Mouse (Mus musculus) neural tube, embryonic 15.5 days (tissue): ENCODE results near the gene 1700001P01Rik. TPM values are rescaled to one million over a fixed set of nuclear protein-coding genes. Genes with fewer than 3 reads are reported as not detected.
A peak's percentile ranks its signal among the peaks of the same experiment; 100 is the strongest.

ENCODE experiments used
- ATAC-seq: fragments of 200-750 bp; cut with Nextera tagmentation; 2 replicates; pipeline ENCODE4 v1.8.0; 2017; ENCODE audit warnings: mild to moderate bottlenecking, moderate TSS enrichment, moderate library complexity; ENCODE audit not compliant: low FRiP score
- H3K27ac ChIP-seq: fragments of 300-500 bp; sonication (generic); replicated peaks from 2 replicates; pipeline ENCODE4 v1.5.1; 2015; ENCODE audit warnings: mild to moderate bottlenecking, inconsistent platforms
- H3K27me3 ChIP-seq: fragments of 300-500 bp; sonication (generic); replicated peaks from 2 replicates; pipeline ENCODE4 v1.6.1; 2015; ENCODE audit warnings: inconsistent platforms
- H3K36me3 ChIP-seq: fragments of 300-500 bp; sonication (generic); 2 replicates; pipeline ENCODE4 v1.6.1; 2015; ENCODE audit warnings: inconsistent platforms
- H3K4me1 ChIP-seq: fragments of 300-500 bp; sonication (generic); 2 replicates; pipeline ENCODE4 v1.6.1; 2015; ENCODE audit warnings: inconsistent platforms
- H3K4me2 ChIP-seq: fragments of 300-500 bp; sonication (generic); 2 replicates; pipeline ENCODE4 v1.6.1; 2015; ENCODE audit warnings: inconsistent platforms, mild to moderate bottlenecking, moderate library complexity
- H3K4me3 ChIP-seq: fragments of 300-500 bp; sonication (generic); replicated peaks from 2 replicates; pipeline ENCODE4 v1.5.1; 2015; ENCODE audit warnings: mild to moderate bottlenecking, inconsistent platforms
- H3K9ac ChIP-seq: fragments of 300-500 bp; sonication (generic); replicated peaks from 2 replicates; pipeline ENCODE4 v1.6.1; 2015; ENCODE audit warnings: mild to moderate bottlenecking, inconsistent platforms
- H3K9me3 ChIP-seq: fragments of 300-500 bp; sonication (generic); replicated peaks from 2 replicates; pipeline ENCODE4 v1.6.1; 2016; ENCODE audit warnings: inconsistent platforms
- WGBS: fragments of 180-500 bp; shearing (Covaris S2); methylation state at CpG from one replicate; pipeline ENCODE4 v1.1.7; 2015; ENCODE audit warnings: mixed read lengths; 5-methylcytosine and 5-hydroxymethylcytosine counted together
- polyA plus RNA-seq: library from polyadenylated mRNA; unstranded; fragments of >200 nt; fragmentation: Nextera tagmentation; extraction: Ambion mirVana; gene quantifications from 2 replicates; pipeline ENCODE4 v1.2.1, GENCODE M21; 2015

Gene 1700001P01Rik
- polyA plus RNA-seq, 1 experiment from 2014 or later: 0.88 TPM

GRCm38 (mm10) chr11:97761638-97762037, 14.1 kb downstream of the 1700001P01Rik start:
- peaks cover 58% of the 10 kb centered on the region for H3K36me3 ChIP-seq
- H3K9ac ChIP-seq: no peak overlapping the region
- no peak overlapping the region for H3K4me2 ChIP-seq
- no peak overlapping the region for H3K27ac ChIP-seq
- ATAC-seq: no peak
- no peak overlapping the region for H3K4me3 ChIP-seq
- no peaks in the 10 kb centered on the region for H3K9me3 ChIP-seq
- peaks cover 19% of the 10 kb centered on the region for H3K4me1 ChIP-seq
- no peaks in the 10 kb centered on the region for H3K27me3 ChIP-seq

GRCm38 (mm10) chr11:97758942-97759341, 16.8 kb downstream of the 1700001P01Rik start:
- Histone ChIP-seq H3K27ac (no peak overlapping the region), H3K4me1 (no peaks in the 10 kb centered on the region), H3K9ac (no peak overlapping the region), H3K4me3 (no peak overlapping the region), H3K9me3 (no peaks in the 10 kb centered on the region), H3K27me3 (no peaks in the 10 kb centered on the region), H3K36me3 (peaks cover 75% of the 10 kb centered on the region), H3K4me2 (no peak overlapping the region)
- 90% methylated on average over 6 of the region's 6 CpGs for WGBS
- no peak for ATAC-seq

- peaks cover 79% of the 10 kb centered on the region for H3K36me3 ChIP-seq
- H3K9me3 ChIP-seq: no peaks in the 10 kb centered on the region
- H3K4me1 ChIP-seq: no peaks in the 10 kb centered on the region
- no peak overlapping the region for H3K4me2 ChIP-seq
- no peak overlapping the region for H3K9ac ChIP-seq
- H3K27ac ChIP-seq: no peak overlapping the region
- H3K4me3 ChIP-seq: no peak overlapping the region
- no peaks in the 10 kb centered on the region for H3K27me3 ChIP-seq
- no peak for ATAC-seq
- WGBS: 98% methylated on average over 1 of the region's 1 CpGs
These were observed 17.6 kb downstream of the 1700001P01Rik start for GRCm38 (mm10) chr11:97758125-97758524.

GRCm38 (mm10) chr11:97753277-97753676, 22.4 kb downstream of the 1700001P01Rik start:
- H3K9me3 ChIP-seq: no peaks in the 10 kb centered on the region
- WGBS: 90% methylated on average over 8 of the region's 8 CpGs
- H3K4me2 ChIP-seq: no peak overlapping the region
- H3K36me3 ChIP-seq: peaks cover 84% of the 10 kb centered on the region
- H3K27ac ChIP-seq: no peak overlapping the region
- no peak overlapping the region for H3K4me3 ChIP-seq
- no peaks in the 10 kb centered on the region for H3K4me1 ChIP-seq
- H3K9ac ChIP-seq: no peak overlapping the region
- no peak for ATAC-seq
- H3K27me3 ChIP-seq: no peaks in the 10 kb centered on the region

- 89% methylated on average over 5 of the region's 5 CpGs for WGBS
- Histone ChIP-seq H3K9ac (no peak overlapping the region), H3K27me3 (no peaks in the 10 kb centered on the region), H3K4me1 (peaks cover 4% of the 10 kb centered on the region), H3K27ac (no peak overlapping the region), H3K4me2 (no peak overlapping the region), H3K9me3 (no peaks in the 10 kb centered on the region), H3K36me3 (peaks cover 68% of the 10 kb centered on the region), H3K4me3 (no peak overlapping the region)
- ATAC-seq: no peak
These were observed 27.2 kb downstream of the 1700001P01Rik start for GRCm38 (mm10) chr11:97748496-97748895.

GRCm38 (mm10) chr11:97747773-97748172, 27.9 kb downstream of the 1700001P01Rik start:
- ATAC-seq: no peak
- H3K4me2 ChIP-seq: no peak overlapping the region
- WGBS: 92% methylated on average over 8 of the region's 8 CpGs
- H3K9me3 ChIP-seq: no peaks in the 10 kb centered on the region
- peaks cover 11% of the 10 kb centered on the region for H3K4me1 ChIP-seq
- no peaks in the 10 kb centered on the region for H3K27me3 ChIP-seq
- H3K27ac ChIP-seq: no peak overlapping the region
- no peak overlapping the region for H3K4me3 ChIP-seq
- H3K36me3 ChIP-seq: peaks cover 61% of the 10 kb centered on the region
- H3K9ac ChIP-seq: no peak overlapping the region

- H3K36me3 ChIP-seq: peaks cover 40% of the 10 kb centered on the region
These were observed 30.4 kb downstream of the 1700001P01Rik start for GRCm38 (mm10) chr11:97745331-97745721.

GRCm38 (mm10) chr11:97744718-97745330, 30.9 kb downstream of the 1700001P01Rik start:
- Histone ChIP-seq H3K9ac (peak overlapping the region; percentile 80), H3K4me3 (peak overlapping the region; percentile 74), H3K4me1 (peaks cover 36% of the 10 kb centered on the region), H3K36me3 (peaks cover 35% of the 10 kb centered on the region), H3K4me2 (peak overlapping the region; percentile 73), H3K27me3 (no peaks in the 10 kb centered on the region), H3K9me3 (no peaks in the 10 kb centered on the region), H3K27ac (peak overlapping the region; percentile 99)
- ATAC-seq: peak; percentile 96
- under 1% methylated on average over 34 of the region's 57 CpGs for WGBS

More at GRCm38 (mm10) chr11:97745331-97745721, 30.4 kb downstream of the 1700001P01Rik start:
- Histone ChIP-seq H3K4me3 (peak overlapping the region; percentile 74), H3K4me2 (peak overlapping the region; percentile 57), H3K27me3 (no peaks in the 10 kb centered on the region), H3K9ac (no peak overlapping the region), H3K9me3 (no peaks in the 10 kb centered on the region), H3K4me1 (peaks cover 31% of the 10 kb centered on the region), H3K27ac (peak overlapping the region; percentile 99)
- 9% methylated on average over 13 of the region's 13 CpGs for WGBS
- ATAC-seq: no peak; the same call in 1 of the 2 replicates

GRCm38 (mm10) chr11:97744063-97744717, 31.5 kb downstream of the 1700001P01Rik start, which contains the start of gene Pip4k2b:
Gene Pip4k2b (minus strand): TSS chr11:97744704.
- Histone ChIP-seq H3K9ac (peak within 1 kb of the TSS; percentile 80), H3K4me2 (peak within 1 kb of the TSS; percentile 73), H3K36me3 (peaks cover 29% of the 10 kb centered on the region), H3K4me3 (peak within 1 kb of the TSS; percentile 74), H3K27ac (peak within 1 kb of the TSS; percentile 99), H3K4me1 (peaks cover 37% of the 10 kb centered on the region), H3K9me3 (no peaks in the 10 kb centered on the region), H3K27me3 (no peaks in the 10 kb centered on the region)
- peak; percentile 39 for ATAC-seq
- 1% methylated on average over 55 of the region's 63 CpGs for WGBS

- Histone ChIP-seq H3K4me2 (peak overlapping the region; percentile 73), H3K4me3 (peak overlapping the region; percentile 74), H3K9me3 (no peaks in the 10 kb centered on the region), H3K27ac (peak overlapping the region; percentile 99), H3K4me1 (peaks cover 37% of the 10 kb centered on the region), H3K27me3 (no peaks in the 10 kb centered on the region), H3K9ac (peak overlapping the region; percentile 75), H3K36me3 (peaks cover 23% of the 10 kb centered on the region)
- ATAC-seq: no peak
- WGBS: 28% methylated on average over 9 of the region's 9 CpGs
These were observed 32.3 kb downstream of the 1700001P01Rik start for GRCm38 (mm10) chr11:97743423-97743822.

- H3K9me3 ChIP-seq: no peaks in the 10 kb centered on the region
- ATAC-seq: no peak
- WGBS: 84% methylated on average over 9 of the region's 9 CpGs
- no peaks in the 10 kb centered on the region for H3K27me3 ChIP-seq
- no peak overlapping the region for H3K27ac ChIP-seq
- H3K4me1 ChIP-seq: peaks cover 37% of the 10 kb centered on the region
- peak overlapping the region; percentile 74 for H3K4me3 ChIP-seq
- H3K9ac ChIP-seq: peak overlapping the region; percentile 75; the same call in 1 of the 2 replicates
- H3K36me3 ChIP-seq: peaks cover 15% of the 10 kb centered on the region
- H3K4me2 ChIP-seq: peak overlapping the region; percentile 73
These were observed 33.1 kb downstream of the 1700001P01Rik start for GRCm38 (mm10) chr11:97742591-97742990.

- no peak for ATAC-seq
- Histone ChIP-seq H3K4me1 (peaks cover 37% of the 10 kb centered on the region), H3K4me3 (0 out of 2 replicates have a peak overlapping the region, but pooled peaks have one; percentile 74), H3K9me3 (no peaks in the 10 kb centered on the region), H3K9ac (no peak overlapping the region), H3K4me2 (peak overlapping the region; percentile 73), H3K27me3 (no peaks in the 10 kb centered on the region), H3K36me3 (peaks cover 12% of the 10 kb centered on the region), H3K27ac (no peak overlapping the region)
- 97% methylated on average over 5 of the region's 5 CpGs for WGBS
These were observed 33.6 kb downstream of the 1700001P01Rik start for GRCm38 (mm10) chr11:97742157-97742556.
